Mouse (Mus musculus): Measurements from ENCODE around the gene Gm5458.
"Not testable (repeated sequence)": the region's sequence is repeated elsewhere in the genome, so short reads cannot be mapped to it uniquely, and the experiment has no call there.

Gm5458 gene

DNA sequence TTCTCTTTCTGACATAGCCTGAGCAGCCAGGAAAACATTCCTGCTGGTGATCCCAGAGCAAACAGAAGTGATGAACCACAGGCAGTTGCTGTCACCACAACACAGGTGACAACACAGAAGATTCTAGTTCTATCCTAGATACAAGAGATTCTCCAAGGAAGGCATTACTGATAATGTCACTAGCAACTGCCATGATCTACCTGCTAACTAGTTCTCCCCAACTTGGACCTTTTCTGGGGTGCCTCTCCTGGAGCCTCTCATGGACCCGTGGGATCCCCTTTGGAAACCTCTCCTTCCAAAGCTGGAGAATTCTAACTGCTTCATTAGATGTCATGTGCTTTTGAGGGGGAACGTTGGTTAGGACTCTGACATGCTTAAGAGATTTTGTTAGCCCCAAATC, at the start of gene Gm5458:
Gene Gm5458, minus strand, starts transcription at position 101 of the 400 bp plus-strand sequence.
- DNase-seq, result not testable (repeated sequence)

DNA sequence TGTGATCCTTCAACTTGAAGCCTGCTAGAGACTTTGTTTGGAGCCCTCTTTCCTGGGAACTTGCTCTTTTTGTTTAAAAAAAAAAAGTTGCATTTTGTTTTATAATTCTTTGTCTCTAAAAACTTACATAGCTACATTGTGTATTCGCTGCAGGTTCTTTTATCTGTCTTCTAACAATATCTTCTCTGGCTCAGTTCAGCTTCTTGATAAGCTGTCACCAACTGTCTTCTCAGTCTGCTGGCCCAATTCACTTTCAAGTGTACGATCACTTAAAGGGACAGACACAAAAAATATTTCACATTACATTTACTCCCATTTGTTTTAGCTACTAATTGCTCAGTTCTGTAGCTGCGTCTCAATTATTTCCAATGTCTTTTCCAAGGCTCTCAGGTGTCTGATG, 43.9 kb upstream of the Gm5458 start:
- DNase-seq, result no peak

DNA sequence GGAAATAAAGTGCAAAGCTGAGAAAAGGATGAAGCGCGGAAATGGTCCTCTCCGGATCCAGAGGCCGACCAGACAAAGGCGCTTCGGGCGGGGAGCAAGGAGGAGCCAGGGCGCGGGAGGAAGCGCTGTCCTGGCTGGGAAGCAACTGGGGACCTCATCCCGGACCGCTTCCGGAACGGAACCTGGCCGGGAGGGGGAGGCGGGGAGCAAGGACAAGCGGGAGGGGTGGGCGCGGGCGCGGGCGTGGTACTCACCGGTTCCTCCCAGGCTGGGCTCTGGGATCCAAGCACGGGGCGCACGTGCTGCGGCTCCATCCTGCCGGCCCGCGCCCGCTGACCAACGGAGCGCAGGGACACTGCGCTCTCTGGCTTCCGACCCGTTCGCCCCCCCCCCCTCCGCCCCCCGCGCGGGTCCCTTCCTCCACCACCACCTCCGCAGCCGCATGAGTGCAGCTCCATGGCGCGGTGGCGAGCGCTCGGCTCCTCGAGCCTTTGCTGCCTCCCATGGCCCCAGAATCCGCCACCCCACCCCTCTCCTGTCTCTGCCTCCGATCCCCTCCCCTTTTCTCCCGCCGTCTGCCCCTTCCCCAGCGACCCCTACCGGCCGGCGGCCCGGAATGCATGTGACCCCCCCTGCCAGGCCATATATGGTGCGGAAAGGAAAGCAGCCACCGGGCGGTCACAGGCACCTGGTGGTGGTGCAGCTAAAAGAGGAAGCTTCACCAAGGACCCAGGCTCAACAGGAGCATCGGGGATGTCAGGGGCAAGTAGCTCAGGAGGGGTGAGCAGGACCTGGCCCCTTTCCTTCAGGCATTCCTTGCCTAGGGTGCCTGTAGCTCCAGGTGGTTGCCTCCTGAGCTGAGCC, 17.3 kb downstream of the Gm5458 start, which contains the start of gene Gm2237:
Gene Gm2237, minus strand, starts transcription at position 332 of the 864 bp plus-strand sequence.
- peak in 1 of 2 experiments; percentile 5 for DNase-seq

DNA sequence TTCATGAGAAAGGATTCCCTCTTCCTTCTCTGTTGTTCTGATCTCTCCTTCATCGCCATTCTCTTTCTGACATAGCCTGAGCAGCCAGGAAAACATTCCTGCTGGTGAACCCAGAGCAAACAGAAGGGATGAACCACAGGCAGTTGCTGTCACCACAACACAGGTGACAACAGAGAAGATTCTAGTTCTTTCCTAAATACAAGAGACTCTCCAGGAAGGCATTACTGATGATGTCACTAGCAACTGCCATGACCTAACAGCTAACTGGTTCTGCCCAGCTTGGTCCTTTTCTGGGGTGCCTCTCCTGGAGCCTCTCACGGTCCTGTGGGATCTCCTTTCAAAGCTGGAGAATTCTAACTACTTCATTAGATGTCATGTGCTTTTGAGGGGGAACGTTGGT, 52.5 kb downstream of the Gm5458 start, which contains the start of gene Gm2244:
Gene Gm2244, minus strand, starts transcription at position 101 of the 400 bp plus-strand sequence.
- not testable (repeated sequence) for DNase-seq

Data from thymus, adult 18-20 months (tissue).